Mouse (Mus musculus) heart, embryonic 14.5 days (tissue): Measurements from ENCODE around the gene Bex6. TPM values are rescaled to one million over a fixed set of nuclear protein-coding genes. Genes with fewer than 3 reads are reported as not detected.
"Not testable (repeated sequence)": the region's sequence is repeated elsewhere in the genome, so short reads cannot be mapped to it uniquely, and the experiment has no call there.

ENCODE experiments used
- ATAC-seq: fragments of 200-750 bp; cut with Nextera tagmentation; 2 replicates; pipeline ENCODE4 v1.8.0; 2017; ENCODE audit warnings: low read depth, moderate TSS enrichment; ENCODE audit not compliant: insufficient number of reproducible peaks, insufficient read depth, low FRiP score
- H3K27ac ChIP-seq, 2 experiments: fragments of 200-500 bp in 1 of 2; fragments of 300-500 bp in 1 of 2; sonication (generic) in 1 of 2; replicated peaks in 1 of 2; 2 replicates each; pipeline ENCODE4 v1.5.1; 2012 to 2014; ENCODE audit warnings: low read depth in 2 of 2, low read length in 2 of 2, control low read depth in 1 of 2, mild to moderate bottlenecking in 1 of 2, mixed read lengths in 1 of 2; ENCODE audit not compliant: control insufficient read depth in 1 of 2, insufficient read depth in 1 of 2
- H3K27me3 ChIP-seq: fragments of 300-500 bp; sonication (generic); 2 replicates; pipeline ENCODE4 v1.6.1; 2014; ENCODE audit warnings: mild to moderate bottlenecking, low read length, control low read depth; ENCODE audit not compliant: control insufficient read depth, insufficient read depth
- H3K36me3 ChIP-seq: fragments of 300-500 bp; sonication (generic); 2 replicates; pipeline ENCODE4 v1.6.1; 2014; ENCODE audit warnings: mild to moderate bottlenecking, control low read depth, low read length, mixed read lengths; ENCODE audit not compliant: control insufficient read depth, insufficient read depth
- H3K4me1 ChIP-seq, 2 experiments: fragments of 200-500 bp in 1 of 2; fragments of 300-500 bp in 1 of 2; sonication (generic) in 1 of 2; 2 replicates each; pipeline ENCODE4 v1.6.1; 2012 to 2014; ENCODE audit warnings: low read length in 2 of 2, control low read depth in 1 of 2, mixed read lengths in 1 of 2; ENCODE audit not compliant: control insufficient read depth in 2 of 2, insufficient read depth in 2 of 2
- H3K4me2 ChIP-seq: fragments of 300-500 bp; sonication (generic); 2 replicates; pipeline ENCODE4 v1.6.1; 2014; ENCODE audit warnings: mild to moderate bottlenecking, low read length
- H3K4me3 ChIP-seq, 2 experiments: fragments of 200-500 bp in 1 of 2; fragments of 300-500 bp in 1 of 2; sonication (generic) in 1 of 2; 2 replicates each; pipeline ENCODE4 v1.5.1; 2012 to 2014; ENCODE audit warnings: low read length in 2 of 2, mild to moderate bottlenecking in 2 of 2, control low read depth in 1 of 2, low read depth in 1 of 2, moderate library complexity in 1 of 2; ENCODE audit not compliant: control insufficient read depth in 1 of 2, insufficient read depth in 1 of 2
- H3K9ac ChIP-seq: fragments of 300-500 bp; sonication (generic); 2 replicates; pipeline ENCODE4 v1.6.1; 2014; ENCODE audit warnings: mild to moderate bottlenecking, low read length
- H3K9me3 ChIP-seq: fragments of 300-500 bp; sonication (generic); 2 replicates; pipeline ENCODE4 v1.6.1; 2016; ENCODE audit warnings: low read length, control low read depth; ENCODE audit not compliant: control insufficient read depth
- WGBS: fragments of 180-500 bp; shearing (Covaris S2); extraction: QIAGEN DNeasy Blood & Tissue Kit; methylation state at CpG from one replicate; pipeline ENCODE4 v1.1.7; 2014; 5-methylcytosine and 5-hydroxymethylcytosine counted together
- polyA plus RNA-seq: library from polyadenylated mRNA; unstranded; fragments of >200 nt; fragmentation: Nextera tagmentation; extraction: Ambion mirVana; gene quantifications from 2 replicates; pipeline ENCODE4 v1.2.1, GENCODE M21; 2014

The Bex6 gene
- polyA plus RNA-seq, 1 experiment from 2014 or later = not detected

DNA sequence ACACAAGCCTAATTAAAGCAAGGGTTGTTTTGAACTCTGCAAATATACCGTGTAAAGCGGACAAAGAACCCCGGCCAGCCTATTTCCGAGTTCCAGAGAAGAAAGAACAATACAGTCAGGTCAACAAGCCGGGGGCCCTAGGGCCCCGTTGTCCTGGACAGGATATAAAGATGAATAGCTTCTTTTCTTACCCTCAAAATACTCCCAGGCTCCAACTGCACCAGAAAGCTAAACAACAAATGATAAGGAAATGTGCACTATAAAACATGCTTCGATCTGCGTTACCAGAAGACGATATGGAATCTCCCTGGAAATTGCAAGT lies 21.3 kb downstream of the Bex6 start:
- ATAC-seq = no peak
- Histone ChIP-seq H3K4me2 (no peak overlapping the region), H3K9ac (no peak overlapping the region), H3K9me3 (no peaks in the 10 kb centered on the region), H3K27me3 (no peaks in the 10 kb centered on the region), H3K4me1 (no peaks in the 10 kb centered on the region), H3K4me3 (no peak overlapping the region), H3K36me3 (no peaks in the 10 kb centered on the region), H3K27ac (peak overlapping the region in 1 of 2 experiments; percentile 67; a peak in 3 of 4 replicates)
- 76% methylated on average over 9 of the region's 9 CpGs for WGBS

DNA sequence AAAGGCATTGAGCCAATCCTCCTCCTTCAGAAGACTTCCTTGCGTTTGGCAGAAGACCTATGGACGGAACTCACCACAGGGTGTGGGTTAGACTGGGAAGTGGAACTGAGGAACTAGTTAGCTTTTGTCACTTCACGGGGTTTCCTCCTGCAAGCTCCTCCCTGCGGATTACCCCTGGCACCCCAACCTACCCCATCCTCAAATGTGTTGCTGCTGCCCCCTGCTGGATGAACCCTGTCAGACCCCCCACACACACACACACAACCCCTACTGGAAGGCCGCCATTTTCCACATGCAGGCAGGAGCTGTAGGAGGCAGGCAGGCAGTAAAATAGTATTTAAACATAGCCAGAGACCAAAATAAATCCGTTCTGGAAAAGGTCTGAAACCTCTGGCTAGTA lies 23.1 kb downstream of the Bex6 start:
- Histone ChIP-seq H3K9me3 (no peaks in the 10 kb centered on the region), H3K4me2 (no peak overlapping the region), H3K27ac (no peak overlapping the region), H3K9ac (no peak overlapping the region), H3K27me3 (no peaks in the 10 kb centered on the region), H3K36me3 (no peaks in the 10 kb centered on the region), H3K4me3 (no peak overlapping the region), H3K4me1 (no peaks in the 10 kb centered on the region)
- WGBS = 75% methylated on average over 6 of the region's 6 CpGs
- no peak for ATAC-seq

DNA sequence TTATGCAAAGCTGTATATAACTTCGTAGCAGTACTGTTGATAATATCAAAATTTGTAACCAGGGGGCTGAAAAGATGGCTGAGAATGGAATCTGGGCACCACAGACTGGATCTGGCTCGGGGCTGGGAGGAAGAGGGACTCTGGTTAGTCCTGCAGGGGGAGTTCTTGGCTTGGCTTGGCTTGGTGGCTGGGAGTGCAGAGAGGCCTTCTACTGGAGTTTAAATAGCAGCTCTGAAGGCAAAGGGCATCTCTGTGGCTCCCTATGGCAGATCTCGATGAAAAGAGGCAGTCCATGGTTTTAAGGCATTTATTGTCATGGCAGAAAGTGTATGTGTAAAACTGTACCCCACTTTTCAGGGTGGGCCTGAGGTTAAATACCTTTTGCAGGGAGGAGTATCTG lies 25.3 kb downstream of the Bex6 start:
- no peaks in the 10 kb centered on the region for H3K27me3 ChIP-seq
- no peak for ATAC-seq
- no peak overlapping the region for H3K9ac ChIP-seq
- no peak overlapping the region for H3K4me3 ChIP-seq
- no peaks in the 10 kb centered on the region for H3K4me1 ChIP-seq
- H3K36me3 ChIP-seq = no peaks in the 10 kb centered on the region
- no peak overlapping the region for H3K4me2 ChIP-seq
- H3K9me3 ChIP-seq = peaks cover 10% of the 10 kb centered on the region
- H3K27ac ChIP-seq = no peak overlapping the region
- 44% methylated on average over 3 of the region's 3 CpGs for WGBS

DNA sequence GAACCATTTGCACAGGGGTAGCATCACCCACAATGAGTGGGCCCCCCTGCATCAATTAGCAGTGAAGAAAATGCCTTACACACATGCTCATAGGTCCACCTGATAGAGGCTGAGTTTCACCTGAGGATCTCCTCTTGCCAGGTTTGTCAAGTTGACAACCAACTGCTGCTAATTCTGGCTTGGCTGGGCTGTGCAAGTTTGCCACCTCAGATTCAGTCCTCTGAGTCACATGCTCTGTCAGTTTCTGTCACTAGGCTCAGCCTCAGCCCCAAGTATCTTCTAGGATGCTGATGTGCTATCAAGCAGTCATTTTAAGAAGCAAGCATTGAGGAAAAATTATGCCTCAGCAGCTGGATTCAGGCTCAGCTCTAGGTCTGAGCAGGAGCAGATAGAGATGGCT lies 34.5 kb downstream of the Bex6 start:
- no peak overlapping the region for H3K27ac ChIP-seq
- H3K9me3 ChIP-seq = peaks cover 10% of the 10 kb centered on the region
- H3K9ac ChIP-seq = no peak overlapping the region
- H3K4me2 ChIP-seq = no peak overlapping the region
- no peaks in the 10 kb centered on the region for H3K27me3 ChIP-seq
- no peak overlapping the region for H3K4me3 ChIP-seq
- no peak for ATAC-seq
- H3K4me1 ChIP-seq = peaks cover 2 to 5% of the 10 kb centered on the region in 2 experiments; a peak in 2 of 4 replicates
- no peaks in the 10 kb centered on the region for H3K36me3 ChIP-seq

DNA sequence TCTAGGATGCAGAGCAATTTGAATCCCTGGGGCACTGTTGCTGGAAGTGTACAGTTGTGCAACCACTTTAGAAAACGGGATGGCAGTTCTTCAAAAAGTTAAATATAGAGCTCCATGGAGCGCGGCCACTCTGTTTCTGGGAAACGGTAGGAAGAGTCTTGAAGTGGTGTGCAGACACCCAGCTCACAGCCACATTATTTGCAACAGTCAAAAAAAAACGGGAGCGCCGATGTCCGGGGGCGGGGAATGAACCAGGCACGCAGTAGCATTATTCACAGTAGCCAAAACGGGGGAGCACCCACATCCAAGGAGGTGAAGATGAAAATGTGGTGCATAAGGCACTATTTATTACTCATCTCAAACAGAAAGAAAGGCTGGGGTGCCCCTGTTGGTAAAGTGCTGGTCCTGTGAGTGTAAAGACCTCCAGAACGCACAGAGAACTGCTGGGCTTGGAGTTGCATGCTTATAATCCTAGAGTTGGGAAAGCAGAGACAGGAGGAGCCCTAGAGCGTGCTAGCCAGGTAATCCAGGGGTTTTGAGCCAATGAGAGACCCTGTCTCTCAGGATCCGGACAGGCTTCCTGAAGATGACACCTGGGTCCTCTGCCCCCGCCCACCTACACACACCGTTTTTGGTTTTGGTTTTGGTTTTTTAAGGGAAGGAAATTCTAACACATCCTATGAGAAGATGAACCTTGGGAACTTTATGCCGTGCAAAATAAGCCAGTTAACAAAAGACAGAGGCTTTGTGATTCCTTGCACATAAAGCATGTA lies 35.4 kb downstream of the Bex6 start:
- H3K9ac ChIP-seq = no peak overlapping the region
- H3K4me1 ChIP-seq = peaks cover 2 to 5% of the 10 kb centered on the region in 2 experiments; a peak in 2 of 4 replicates
- peak overlapping the region; percentile 5 to 37; a peak in 1 of 4 replicates for H3K27ac ChIP-seq
- peaks cover 2% of the 10 kb centered on the region; the same call in 1 of the 2 replicates for H3K9me3 ChIP-seq
- H3K4me3 ChIP-seq = peak overlapping the region; percentile 6 to 7; a peak in 1 of 4 replicates
- H3K36me3 ChIP-seq = no peaks in the 10 kb centered on the region
- ATAC-seq = no peak
- peak overlapping the region; percentile 46 for H3K4me2 ChIP-seq
- H3K27me3 ChIP-seq = no peaks in the 10 kb centered on the region
- 56% methylated on average over 17 of the region's 17 CpGs for WGBS

DNA sequence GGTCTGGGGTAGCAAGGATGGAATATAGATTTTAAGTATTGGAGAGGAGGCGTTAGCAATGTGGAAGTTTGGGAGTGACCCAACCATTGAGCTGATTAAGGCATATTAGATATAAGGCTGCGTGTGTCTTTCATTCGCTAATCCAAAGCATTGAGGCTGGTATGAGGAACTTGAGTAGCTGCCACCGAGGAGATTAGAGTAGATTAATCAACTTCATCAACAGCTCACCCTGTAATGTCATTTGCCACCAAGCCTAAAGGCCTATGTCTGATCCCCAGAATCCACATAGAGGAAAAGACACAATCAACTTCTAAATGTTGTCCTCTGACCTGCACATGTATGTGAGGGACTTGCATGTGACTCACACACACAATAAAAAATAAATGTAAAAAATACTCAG lies 42.2 kb downstream of the Bex6 start:
- H3K36me3 ChIP-seq = no peaks in the 10 kb centered on the region
- no peak overlapping the region for H3K4me3 ChIP-seq
- WGBS = 69% methylated on average over 4 of the region's 4 CpGs
- no peak overlapping the region for H3K27ac ChIP-seq
- peaks cover 0 to 2% of the 10 kb centered on the region in 2 experiments; a peak in 1 of 4 replicates for H3K4me1 ChIP-seq
- no peak overlapping the region for H3K9ac ChIP-seq
- no peak for ATAC-seq
- H3K9me3 ChIP-seq = no peaks in the 10 kb centered on the region
- no peaks in the 10 kb centered on the region for H3K27me3 ChIP-seq
- H3K4me2 ChIP-seq = no peak overlapping the region

DNA sequence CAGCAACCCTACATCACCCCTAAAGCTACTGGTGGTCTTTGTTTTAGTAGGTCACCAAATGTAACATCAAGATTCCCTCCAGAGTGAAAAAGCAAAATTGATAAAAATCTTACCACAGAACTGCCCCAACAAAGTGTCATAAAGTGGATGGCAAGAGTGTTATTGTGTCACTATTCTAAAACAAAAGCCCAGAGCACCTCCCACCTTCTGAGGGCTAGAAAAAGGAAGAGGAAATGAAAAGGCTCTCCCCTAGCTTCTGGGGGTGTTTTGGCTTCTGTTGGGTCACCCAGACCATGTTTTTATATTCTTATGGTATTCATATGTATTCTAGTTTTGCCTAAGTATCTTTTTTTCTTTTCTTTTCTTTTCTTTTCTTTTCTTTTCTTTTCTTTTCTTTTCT lies 42.8 kb downstream of the Bex6 start:
- Histone ChIP-seq H3K27ac (no peak overlapping the region), H3K9me3 (no peaks in the 10 kb centered on the region), H3K4me2 (no peak overlapping the region), H3K9ac (no peak overlapping the region), H3K4me3 (no peak overlapping the region), H3K4me1 (no peaks in the 10 kb centered on the region), H3K36me3 (no peaks in the 10 kb centered on the region), H3K27me3 (no peaks in the 10 kb centered on the region)
- ATAC-seq = no peak

DNA sequence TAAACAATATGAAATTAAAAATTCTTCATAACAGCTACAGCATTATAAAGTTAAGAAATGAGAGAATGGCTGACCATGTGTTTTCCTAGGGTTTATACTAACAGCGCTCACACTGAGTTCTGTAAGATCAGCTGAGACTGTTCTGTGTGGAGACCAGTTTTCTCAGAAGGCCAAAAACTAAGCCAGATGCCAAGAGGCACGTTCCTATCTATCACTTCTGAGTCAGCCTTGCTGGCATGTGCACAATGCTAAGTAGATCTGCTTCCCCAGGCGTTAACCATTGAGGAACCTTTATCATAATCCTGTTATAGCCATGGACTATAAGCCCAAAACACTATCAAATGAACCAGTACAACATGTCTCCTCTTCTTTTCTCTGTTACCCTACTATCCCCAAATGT lies 52.4 kb downstream of the Bex6 start:
- 36% methylated on average over 3 of the region's 3 CpGs for WGBS
- not testable (repeated sequence) for H3K27ac ChIP-seq, H3K27me3 ChIP-seq, H3K9ac ChIP-seq, H3K4me2 ChIP-seq, ATAC-seq, H3K4me1 ChIP-seq, H3K4me3 ChIP-seq, H3K9me3 ChIP-seq
- H3K36me3 ChIP-seq = peaks cover 32% of the 10 kb centered on the region
